Mouse (Mus musculus) yolk sac, embryonic 10.5 days (tissue): ENCODE results near the gene Diexf.

Experiments
- DNase-seq: peaks from one replicate; pipeline ENCODE4 v3.0.0-alpha.2; 2017; ENCODE audit warnings: low spot score

Gene Diexf

DNA sequence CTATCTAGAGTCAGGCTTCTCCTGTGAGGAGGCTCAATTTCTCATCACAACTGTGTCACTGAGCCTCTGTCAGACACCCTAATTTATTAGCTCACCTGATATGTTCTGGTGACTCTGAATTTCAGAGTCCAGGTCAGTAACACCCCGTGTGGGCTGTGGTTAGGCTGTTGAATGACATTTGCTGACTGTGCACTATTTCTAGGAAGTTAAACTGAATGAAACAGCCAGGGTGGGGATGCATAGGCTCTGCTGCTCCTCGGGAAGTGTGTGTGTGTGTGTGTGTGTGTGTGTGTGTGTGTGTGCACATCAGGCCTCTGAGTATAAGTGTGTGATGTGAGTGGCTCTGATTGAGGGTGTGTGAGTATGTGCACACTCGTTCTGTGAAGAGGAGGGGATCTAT is 8.6 kb upstream of the Diexf start:
- no peak for DNase-seq

DNA sequence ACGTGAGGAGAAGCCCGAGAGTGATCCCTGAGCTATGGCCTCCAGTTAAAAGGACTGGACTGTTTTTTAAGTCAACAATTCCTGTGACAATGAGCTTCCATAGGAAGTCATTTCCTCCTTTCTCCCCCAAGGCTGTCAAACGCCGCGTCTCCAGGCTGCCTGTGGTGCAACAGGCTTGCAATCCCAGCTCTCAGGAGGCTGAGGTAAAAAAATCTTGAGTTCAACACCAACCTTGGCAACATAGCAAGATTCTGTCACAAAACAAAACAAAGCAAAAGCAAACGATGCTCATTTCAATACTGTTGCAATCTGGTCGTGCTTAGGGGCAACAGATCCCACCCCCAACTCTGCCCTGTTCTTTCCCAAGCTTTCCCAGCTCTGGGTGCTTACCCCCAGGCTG is 8.0 kb upstream of the Diexf start:
- DNase-seq = no peak

DNA sequence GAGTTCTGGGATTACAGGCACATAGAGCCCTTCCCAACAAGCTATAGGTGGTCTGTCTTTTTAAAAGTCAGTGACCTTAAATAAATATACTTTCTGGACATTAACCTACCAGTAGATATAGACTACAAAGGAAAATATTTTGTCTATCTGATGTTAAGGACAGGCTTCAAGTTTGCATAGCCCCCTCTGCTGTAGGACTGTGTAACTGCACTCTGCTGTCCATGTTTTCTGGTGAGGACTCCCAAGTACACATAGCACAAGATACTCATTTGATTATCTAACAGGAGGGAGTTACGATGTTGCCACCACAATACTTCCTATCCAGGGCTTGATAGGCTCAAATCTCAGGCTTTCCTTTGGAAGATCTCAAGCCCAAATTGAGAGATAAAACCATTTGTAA is 3.7 kb upstream of the Diexf start:
- DNase-seq = no peak

DNA sequence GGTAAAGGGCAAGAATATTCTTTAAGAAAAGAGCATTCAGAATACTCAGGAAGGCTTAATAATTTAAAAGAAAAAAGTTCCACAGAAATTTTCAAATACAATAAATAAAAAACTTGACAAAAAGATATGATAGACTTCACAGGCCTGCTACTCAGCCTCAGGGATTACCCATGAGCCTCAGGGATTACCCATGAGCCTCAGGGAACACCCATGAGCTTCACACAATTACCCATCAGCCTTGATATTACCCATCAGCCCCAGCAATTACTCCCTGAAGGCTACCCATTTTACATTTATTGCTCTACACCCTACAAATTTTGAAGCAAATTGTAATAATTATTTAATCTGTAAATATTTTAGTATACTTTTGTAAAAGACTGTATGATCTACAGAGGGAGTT is 2.3 kb upstream of the Diexf start:
- DNase-seq = no peak

DNA sequence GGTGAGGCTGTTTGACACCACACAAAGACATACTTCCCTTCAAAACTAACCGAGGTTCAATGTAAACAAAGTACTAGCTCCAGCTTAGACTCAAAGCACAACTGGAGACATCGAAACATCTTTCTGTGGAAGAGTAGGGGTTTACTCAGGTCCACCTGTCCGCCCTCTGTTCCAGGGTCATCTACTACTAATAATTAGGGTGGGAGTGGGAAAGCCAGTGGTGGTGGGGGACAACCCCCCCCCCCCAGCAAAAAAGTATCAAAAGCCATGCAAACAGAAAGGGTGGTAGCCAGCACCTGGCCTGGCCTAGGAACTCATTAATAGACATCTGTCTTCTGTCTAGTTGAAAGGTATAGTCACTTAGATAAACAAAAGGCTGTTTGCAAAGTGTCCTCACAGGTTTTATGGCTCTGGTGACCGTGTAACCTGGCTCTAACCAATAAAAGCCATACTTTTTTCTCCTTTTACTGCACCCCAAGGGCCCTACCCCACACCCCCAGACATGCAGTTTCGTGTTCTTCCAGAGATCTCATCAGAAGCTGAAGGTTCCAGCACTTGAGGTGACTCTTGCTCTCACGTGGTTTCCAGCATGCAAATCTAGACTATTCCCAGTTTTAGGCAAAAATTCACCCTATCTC is 1.4 kb upstream of the Diexf start:
- DNase-seq = peak; percentile 83

DNA sequence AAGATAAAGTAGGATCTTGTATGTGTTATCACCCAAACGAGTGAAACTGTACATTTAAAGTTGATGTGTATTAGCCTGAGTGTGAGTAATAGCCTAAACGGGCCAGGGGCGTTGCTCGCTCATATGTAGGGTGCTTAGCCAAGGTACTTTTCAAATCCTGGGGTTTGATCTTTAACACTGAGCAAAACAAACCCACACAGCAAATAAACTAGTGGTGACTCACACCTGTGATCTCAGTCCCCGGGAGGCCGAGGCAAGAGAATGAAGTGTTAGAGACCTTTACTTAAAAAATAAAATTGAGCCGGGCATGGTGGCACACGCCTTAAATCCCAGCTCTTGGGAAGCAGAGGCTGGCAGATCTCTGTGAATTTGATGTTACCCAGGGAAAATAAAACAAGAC is 767 bp upstream of the Diexf start:
- DNase-seq = peak; percentile 75

DNA sequence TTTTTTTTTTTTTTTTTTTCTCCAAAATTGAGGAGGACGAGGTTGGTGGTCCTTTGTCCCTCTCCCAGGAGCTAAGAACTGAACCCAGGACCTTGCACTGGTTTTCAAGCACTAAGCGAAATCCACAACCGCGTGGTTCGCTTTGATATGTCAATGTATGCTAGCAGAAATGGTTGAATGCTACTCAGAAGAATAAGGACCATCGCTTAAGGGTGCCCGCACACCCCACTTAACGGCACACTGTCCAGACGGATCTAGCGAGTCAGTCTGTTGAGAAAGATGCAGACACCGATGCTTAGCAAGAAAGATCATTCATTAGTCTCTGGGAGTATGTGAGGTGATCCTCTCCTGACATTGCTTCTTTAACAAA is 369 bp upstream of the Diexf start:
- DNase-seq = peak; percentile 45

DNA sequence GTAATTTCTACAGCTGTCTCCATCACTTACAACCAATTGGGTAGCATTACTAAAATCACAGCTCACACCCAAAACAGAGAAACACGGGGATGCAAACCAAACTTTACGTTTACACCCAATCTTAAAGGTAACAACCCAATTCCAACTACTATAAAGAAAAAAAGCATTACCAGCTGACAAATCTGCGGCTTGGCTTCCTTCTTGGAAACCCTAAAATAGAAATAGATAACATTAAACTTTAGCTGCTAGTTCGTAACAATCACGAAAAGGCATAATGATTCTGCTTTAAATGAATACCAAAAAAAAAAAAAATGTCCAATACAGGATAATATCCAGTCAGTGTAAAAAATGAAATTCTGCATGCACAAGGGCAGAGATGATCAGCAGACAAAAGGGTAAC is 751 bp downstream of the Diexf start:
- DNase-seq = no peak

DNA sequence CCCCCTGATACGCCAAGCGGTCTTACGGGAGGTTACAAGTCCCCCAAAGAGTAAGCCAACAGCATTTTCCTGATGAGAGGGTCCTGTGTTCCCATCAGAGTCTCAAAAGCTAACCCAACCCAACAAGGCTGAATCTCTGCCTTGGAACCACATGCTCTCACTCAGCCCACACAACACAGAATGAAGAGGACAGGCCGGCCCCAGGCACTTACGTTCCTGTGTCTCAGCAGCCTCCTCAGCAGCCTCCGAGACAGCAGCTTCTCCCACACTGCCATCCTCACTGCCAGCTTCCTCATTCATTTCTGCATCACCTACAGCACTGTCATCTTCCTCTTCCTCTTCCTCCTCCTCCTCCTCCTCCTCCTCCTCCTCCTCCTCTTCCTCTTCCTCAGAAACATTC is 2.0 kb downstream of the Diexf start:
- no peak for DNase-seq

DNA sequence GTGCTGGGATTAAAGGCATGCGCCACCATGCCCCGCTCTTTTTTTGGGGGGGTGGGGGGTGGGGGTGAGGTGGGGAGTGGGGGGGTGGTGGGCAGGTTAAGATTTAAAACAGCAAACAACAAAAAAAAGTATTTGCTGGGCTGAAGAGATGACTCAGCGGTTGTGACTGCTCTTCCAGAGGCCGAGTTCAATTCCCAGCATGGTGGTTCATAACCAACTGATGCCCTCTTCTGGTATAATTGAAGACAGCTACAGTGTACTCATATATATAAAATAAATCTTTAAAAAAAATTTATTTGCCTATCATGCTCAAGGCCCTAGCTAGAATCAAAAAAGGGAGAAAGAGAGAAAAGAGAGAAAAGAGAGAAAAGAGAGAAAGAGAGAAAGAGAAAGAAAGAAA is 4.2 kb downstream of the Diexf start:
- no peak for DNase-seq

DNA sequence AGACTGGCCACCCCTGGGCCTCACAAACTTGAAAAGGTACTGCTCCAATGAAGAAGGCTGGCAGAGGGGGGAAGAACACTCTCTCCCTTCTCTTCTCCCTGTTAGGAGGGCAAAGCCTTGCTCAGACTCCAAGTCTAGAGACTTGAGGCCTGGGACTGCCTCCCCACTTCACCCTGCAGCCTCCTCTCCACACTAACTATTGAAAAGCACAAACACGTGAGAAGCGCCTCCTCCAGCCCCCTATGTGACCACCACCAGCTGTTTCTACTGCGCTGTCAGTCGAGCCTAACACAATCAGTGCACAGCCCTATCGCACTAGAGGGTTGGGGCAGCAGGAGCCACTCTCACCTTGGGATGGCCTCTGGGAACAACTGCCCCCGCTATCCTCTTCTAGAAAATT is 6.8 kb downstream of the Diexf start:
- DNase-seq = no peak

DNA sequence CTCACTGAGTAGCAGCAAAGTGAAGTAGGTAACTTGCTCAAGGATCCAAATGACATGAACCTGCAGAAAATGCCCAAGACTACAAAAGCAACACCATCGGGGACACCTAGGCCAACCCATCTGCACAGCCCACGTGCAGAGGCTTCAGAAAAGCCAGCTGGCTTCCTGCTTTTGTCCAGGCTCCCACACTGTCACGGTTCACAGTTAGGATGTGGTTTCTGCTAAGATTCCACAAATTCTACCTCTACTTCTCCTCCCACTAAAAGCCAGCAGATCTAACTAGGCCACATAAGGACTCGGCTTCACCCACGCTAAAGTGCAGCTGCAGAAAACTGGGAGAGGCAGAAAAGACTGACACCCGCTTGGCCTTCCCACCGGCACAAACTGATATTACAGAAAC is 7.3 kb downstream of the Diexf start:
- no peak for DNase-seq

DNA sequence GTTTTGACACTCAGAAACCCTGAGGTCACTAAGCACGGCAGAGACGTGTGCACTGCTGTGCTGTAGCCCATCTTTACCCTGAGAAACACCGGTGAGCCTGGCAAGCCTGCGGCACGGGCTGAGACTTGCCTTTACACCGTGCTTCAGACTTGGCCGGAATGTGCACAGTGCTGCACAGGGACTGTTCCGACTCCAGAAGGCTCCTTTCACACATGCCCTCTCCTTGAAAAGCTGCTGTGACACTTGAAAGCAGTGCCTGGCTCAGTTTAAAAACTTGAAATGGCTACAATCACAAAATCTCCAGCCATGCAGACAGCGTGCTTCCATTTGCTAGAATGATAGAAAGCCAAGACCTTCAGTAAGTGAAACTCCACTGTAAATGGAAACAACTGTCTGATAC is 18.0 kb downstream of the Diexf start:
- DNase-seq = no peak

DNA sequence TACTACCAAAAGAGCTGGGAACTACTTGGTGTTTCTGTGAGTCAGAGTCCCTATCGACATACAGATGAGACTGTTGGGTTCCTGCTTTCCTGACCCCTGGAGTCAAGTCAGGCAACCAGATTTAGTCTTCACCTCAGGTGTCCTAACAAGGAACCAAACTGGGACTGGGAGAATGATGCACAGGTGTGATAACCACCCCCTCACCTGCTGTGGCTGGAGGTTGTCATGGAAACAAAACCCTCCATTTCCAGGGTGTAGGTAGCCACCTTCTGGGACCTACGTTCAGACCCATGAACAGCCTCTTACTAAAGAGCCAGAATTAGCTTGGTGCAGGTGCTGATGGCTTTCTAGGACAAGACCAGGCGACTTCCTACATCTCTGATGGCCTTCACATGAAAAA is 27.1 kb downstream of the Diexf start:
- DNase-seq = no peak

DNA sequence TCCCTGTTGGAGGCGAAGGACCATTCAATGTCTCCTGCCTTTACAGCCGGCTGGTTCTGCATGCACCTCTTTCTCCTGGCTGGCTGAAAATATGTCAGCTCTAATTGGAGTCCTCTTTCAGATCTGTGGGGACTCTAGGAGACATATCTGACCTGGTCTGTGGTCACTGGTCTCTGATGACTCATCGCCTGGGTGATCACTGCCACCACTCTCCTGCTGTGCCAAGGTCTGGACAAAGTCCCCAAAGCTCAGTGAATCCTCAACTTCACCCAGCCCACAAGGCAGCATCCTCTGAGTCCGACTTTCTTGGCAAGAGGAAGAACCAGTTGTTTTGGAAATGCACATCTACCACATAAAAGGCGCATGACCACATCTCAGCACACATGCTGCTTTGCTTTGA is 27.5 kb downstream of the Diexf start:
- DNase-seq = no peak

DNA sequence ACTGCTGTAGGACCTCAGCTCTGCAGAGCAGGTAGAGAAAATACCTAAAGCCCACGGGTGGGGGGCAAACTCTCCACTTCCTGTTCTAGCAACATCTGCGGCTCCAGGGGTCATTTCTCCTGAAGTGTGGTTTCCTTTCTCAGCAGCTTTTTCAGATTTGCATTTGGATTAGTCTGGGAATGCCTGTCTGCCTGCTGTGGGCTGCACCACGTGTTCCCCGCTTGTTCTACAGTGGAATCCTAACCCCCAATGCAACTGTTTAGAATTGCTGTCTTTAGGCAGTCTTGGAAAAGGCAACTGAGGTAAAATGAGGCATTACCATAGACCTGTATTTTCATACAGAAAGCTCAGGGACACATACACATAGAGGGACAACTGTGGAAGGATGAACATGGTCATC is 28.0 kb downstream of the Diexf start:
- DNase-seq = no peak

DNA sequence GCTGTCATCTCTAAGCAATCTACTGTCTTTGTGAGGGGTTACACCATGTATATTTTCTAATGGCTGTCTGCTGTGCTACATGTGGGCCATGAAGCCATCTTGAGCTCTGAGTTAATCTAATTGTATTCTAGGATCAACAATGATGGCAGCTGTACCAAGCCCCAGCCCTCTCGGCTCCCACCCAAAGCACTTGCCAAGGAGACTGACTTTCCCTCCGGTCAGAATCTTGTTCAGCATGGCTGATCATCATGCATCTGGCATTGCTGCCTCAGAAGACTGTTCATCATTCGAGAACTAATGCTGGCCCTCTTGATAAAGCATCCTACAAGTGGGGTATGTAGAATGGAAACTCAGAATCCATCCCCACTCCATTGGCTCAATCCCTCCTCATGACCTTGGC is 31.1 kb downstream of the Diexf start:
- no peak for DNase-seq

DNA sequence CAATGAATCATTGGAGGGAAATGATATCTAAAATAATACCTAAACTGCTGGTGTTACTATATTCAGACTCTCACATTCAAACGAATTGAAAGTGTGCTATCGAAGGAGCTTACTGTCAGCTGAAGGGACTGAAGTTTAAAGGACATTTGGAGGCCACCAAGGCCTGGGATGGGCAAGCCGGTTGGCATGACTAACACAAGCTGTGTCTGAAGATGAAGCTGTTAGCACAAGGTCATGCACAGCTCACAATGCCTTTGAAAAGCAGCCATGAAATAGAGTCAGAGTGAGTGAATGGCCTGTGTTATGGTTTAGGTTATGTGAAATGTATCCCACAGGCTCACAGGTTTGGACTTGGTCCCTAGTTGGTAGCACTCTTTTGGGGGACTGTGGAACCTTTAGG is 36.5 kb downstream of the Diexf start:
- no peak for DNase-seq

DNA sequence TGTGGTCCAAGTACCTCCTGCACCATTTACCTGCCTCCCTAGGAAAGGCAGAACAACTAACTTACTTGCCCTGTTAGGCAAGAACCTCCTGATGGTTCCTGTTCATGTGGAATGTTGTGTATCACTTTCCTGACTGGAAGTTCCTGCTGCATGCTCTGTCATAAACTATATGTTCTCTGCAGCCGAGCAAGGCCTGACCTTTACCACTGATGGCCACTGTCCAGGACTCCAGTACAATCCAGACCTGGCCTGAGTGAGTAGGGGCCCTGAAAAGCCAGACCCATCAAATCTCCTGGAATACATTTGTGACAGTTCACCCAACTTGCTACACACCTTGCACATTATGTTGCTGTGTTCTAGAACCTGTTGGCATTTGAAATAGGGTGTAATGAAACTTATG is 37.3 kb downstream of the Diexf start:
- DNase-seq = no peak

DNA sequence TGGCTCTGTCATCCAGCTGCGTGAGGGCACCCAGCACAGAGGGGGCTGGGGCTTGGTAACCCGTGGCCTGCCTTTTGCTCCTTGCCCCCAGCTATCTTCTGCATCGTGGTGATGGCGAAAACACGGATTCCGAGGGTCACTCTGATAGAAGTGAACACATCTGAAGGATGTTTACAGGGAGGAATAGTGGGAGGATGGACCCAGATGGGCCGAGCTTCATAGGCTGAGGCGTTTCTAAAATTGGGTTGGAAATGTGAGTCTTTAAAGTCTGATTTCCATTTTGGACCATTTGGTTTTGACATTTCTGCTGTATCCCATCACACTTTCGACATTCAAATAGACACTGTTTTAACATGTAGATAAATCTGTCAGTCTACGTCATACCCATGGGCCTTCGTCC is 39.2 kb downstream of the Diexf start:
- no peak for DNase-seq

DNA sequence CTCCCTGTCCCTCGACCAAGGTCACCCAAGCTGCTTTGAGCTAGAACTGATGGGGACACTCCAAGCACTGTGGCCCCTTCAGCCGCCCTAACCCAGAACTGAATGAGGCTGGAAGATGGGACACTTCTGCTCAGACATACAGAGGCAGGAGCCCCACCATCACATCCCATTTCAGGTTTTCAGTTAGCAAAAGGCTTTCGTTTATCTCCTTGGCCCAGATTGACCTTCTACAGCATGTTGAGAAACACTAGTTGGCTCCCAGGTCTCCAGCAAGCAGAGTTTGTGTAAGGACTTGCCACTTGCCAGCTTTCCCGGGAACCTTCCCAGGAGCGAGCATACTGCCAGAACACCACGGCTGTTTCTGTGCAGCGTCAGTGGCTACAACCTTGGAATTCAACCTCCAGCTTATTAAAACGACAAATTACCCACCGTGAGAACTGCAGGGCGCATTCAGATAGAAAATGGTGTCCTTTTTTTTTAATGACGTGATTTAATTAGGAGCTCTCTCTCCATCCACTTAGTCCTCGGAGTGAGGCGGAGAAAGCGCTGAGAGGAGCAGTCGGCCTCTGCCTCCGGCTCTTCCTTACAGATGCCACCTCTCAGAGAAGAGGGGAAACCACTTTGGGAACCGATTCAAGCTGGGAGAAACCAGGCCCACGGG is 39.7 kb downstream of the Diexf start:
- no peak for DNase-seq

DNA sequence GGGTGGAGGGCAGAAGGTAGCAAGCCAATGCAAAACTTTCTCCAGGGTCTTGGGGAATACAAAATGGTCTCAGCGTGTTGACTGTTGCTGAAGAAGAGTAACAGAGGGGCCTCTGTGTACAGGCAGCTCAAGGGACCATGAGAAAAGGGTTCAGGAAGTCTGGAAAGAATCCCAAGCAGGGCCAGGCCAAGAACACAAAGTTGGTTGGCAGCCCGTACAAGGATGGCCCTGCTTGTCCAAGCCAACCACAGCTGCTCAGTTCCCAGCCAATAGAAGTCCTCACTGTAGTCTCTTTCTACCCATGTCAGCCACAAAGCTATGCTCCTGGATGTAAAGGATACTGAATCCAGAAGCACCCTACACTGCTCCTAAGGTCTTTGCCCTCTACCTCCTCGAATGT is 40.4 kb downstream of the Diexf start:
- DNase-seq = no peak

DNA sequence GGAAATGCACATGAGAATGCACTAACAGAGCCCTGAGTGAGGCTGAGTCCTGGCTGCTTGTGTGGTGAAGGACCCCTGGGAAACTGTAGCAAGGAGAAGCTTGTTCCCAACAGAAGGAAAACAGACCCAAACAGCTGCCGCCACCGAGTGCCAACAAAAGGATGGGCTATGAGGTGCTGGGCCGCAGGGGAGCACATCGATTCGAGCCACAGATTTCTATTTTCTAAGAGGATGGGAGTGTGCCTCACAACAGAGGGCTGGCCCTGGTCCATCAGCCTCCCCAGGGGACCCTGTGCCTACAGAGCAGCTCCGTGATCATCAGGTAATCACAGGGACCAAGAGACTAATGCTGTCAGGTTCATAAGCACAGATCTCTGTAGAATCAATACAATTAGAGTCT is 40.9 kb downstream of the Diexf start:
- DNase-seq = no peak

DNA sequence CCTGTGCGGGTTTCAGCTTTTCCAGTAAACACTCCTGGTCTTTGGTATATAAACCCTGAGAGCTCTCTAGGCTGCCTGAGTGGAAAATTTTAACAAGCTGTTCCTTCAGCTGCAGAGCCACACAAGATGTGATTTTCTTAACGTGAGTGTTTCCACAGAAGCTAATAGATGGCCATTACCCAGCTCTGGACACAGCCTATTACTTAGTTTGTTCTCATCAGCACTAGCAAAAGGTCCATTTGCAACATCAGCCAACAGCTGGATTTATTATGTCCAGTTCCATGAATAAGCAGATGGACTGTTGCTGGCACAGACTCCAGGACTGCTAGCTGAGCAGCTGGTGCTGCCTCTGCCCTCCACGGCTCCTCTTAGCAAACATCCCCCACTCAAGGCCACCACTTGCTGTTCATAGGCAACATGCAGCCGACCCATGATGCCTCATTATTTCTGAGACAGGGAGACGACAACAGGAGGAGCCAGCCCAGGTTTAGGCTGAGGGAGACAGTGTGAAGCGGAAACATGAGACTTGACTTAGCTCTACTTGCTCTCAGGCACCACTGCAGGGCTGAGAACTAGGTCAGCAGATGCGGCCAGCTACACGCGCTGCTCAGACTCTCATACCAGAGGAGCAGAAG is 43.1 kb downstream of the Diexf start:
- no peak for DNase-seq
